In the genomic region with DNA sequence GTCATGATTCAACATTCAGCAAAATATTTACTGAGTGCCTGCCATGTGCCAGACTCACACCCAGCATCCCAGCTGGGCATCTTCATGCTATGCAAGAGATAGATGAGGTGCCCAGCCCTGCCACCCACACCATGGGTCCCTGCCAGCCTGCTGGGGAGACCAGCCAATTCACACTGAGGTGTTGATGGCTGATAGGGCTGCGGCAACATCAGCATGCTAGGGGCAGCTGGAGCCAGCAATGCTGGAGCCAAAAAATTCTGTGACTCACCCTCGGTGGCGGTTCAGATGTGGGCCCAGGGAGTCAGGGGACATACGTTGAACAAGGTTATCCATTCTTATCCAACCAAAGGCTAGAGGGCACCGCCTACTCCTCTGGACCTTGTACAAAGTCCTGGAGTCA, we compare ENCODE assay signal across 10 mouse cellular contexts. TPM values are rescaled to one million over a fixed set of nuclear protein-coding genes. Genes with fewer than 3 reads are reported as not detected.
DNase-seq lines count a peak whose midpoint lies in the region; ATAC-seq and TF ChIP-seq lines count a peak whose summit lies in the region.
"Had no signal": no experiment of that assay in that cellular context is flagged by ENCODE, and none has a peak within 500 bp of the region (broad histone marks: within the 10 kb centered on the region; RNA-seq: fewer than 3 reads in every experiment).

No protein-coding gene starts in this region.

- no peak for TF ChIP-seq CTCF in lung, adult 2 months (IDR thresholded peaks at IDR 0.05; ENCODE audit: insufficient read depth, low read length)

- H3K9ac ChIP-seq in lung, embryonic 15.5 days: no peak overlapping the region
- H3K9ac ChIP-seq in kidney, embryonic 16.5 days (replicated peaks; ENCODE audit: low read length): no peak overlapping the region
- H3K9ac ChIP-seq: liver, embryonic 15.5 days; stomach, embryonic 15.5 days had no signal

- DNase-seq in lung, adult 2 months: no peak
- DNase-seq in gastrocnemius, postnatal 10 days: peak; percentile 52
- peak; percentile 49 for DNase-seq in layer of hippocampus, adult 9-10 months (ENCODE audit: low spot score)
- DNase-seq in right cerebral cortex, adult 2 months (ENCODE audit: low spot score in 2 of 2): peak; percentile 81 to 87
- no peak for DNase-seq in retina, embryonic 14.5 days (ENCODE audit: low spot score)

- no peaks in the 10 kb centered on the region for H3K36me3 ChIP-seq in lung, embryonic 15.5 days
- no peaks in the 10 kb centered on the region for H3K36me3 ChIP-seq in kidney, embryonic 16.5 days (ENCODE audit: insufficient read depth, low read length)
- H3K36me3 ChIP-seq: liver, embryonic 15.5 days; stomach, embryonic 15.5 days had no signal

- no peak overlapping the region for H3K27ac ChIP-seq in lung, embryonic 15.5 days
- no peak overlapping the region for H3K27ac ChIP-seq in kidney, embryonic 16.5 days (ENCODE audit: low read length)
- H3K27ac ChIP-seq: liver, embryonic 15.5 days; stomach, embryonic 15.5 days had no signal

- no peaks in the 10 kb centered on the region for H3K27me3 ChIP-seq in lung, embryonic 15.5 days
- no peaks in the 10 kb centered on the region for H3K27me3 ChIP-seq in kidney, embryonic 16.5 days (ENCODE audit: insufficient read depth, low read length)
- H3K27me3 ChIP-seq: liver, embryonic 15.5 days; stomach, embryonic 15.5 days had no signal

- no peak overlapping the region for H3K4me3 ChIP-seq in lung, embryonic 15.5 days
- H3K4me3 ChIP-seq in lung, adult 2 months (replicated peaks; ENCODE audit: extremely low read depth, low read depth, low read length): no peak overlapping the region
- H3K4me3 ChIP-seq in kidney, embryonic 16.5 days (ENCODE audit: low read length): no peak overlapping the region
- H3K4me3 ChIP-seq: liver, embryonic 15.5 days; stomach, embryonic 15.5 days had no signal

- no peak overlapping the region for H3K4me2 ChIP-seq in lung, embryonic 15.5 days
- H3K4me2 ChIP-seq in kidney, embryonic 16.5 days (replicated peaks; ENCODE audit: low read depth, low read length): no peak overlapping the region
- H3K4me2 ChIP-seq: liver, embryonic 15.5 days; stomach, embryonic 15.5 days had no signal

- no peak for TF ChIP-seq POLR2A in lung, adult 2 months (IDR thresholded peaks at IDR 0.05; ENCODE audit: borderline replicate concordance, extremely low read depth, low read depth, low read length)

- peaks cover 13% of the 10 kb centered on the region; the same call in 1 of the 2 replicates for H3K4me1 ChIP-seq in lung, embryonic 15.5 days
- no peaks in the 10 kb centered on the region for H3K4me1 ChIP-seq in lung, adult 2 months (ENCODE audit: control insufficient read depth, insufficient read depth, low read length)
- no peaks in the 10 kb centered on the region for H3K4me1 ChIP-seq in kidney, embryonic 16.5 days (ENCODE audit: insufficient read depth, low read length)
- H3K4me1 ChIP-seq: liver, embryonic 15.5 days; stomach, embryonic 15.5 days had no signal

- H3K9me3 ChIP-seq in lung, embryonic 15.5 days: no peaks in the 10 kb centered on the region
- 0 out of 2 replicates have a peak, but pooled peaks cover 3% of the 10 kb centered on the region for H3K9me3 ChIP-seq in kidney, embryonic 16.5 days (ENCODE audit: low read length)
- H3K9me3 ChIP-seq: liver, embryonic 15.5 days; stomach, embryonic 15.5 days had no signal

- WGBS in lung, embryonic 15.5 days: 34% methylated on average over 5 of the region's 5 CpGs
- 53% methylated on average over 5 of the region's 5 CpGs for WGBS in lung, adult 2 months
- 39% methylated on average over 5 of the region's 5 CpGs for WGBS in kidney, embryonic 16.5 days

- peak; percentile 45; the same call in 1 of the 2 replicates for ATAC-seq in lung, embryonic 15.5 days (ENCODE audit: borderline replicate concordance, extremely low read depth, low FRiP score, low TSS enrichment)
- ATAC-seq in kidney, embryonic 16.5 days (ENCODE audit: low FRiP score, low TSS enrichment): no peak
- ATAC-seq in inflammation-experienced regulatory T-cells, adult 6 months: no peak

RNA-seq across cellular contexts. Expression of gene Prss22, which starts 2.5 kb away (rescaled TPM):
- 1.4 and 1.6 TPM in 2 replicates for polyA plus RNA-seq in lung, embryonic 15.5 days (2015; fragmentation: Nextera tagmentation; extraction: Ambion mirVana)
- polyA plus RNA-seq in lung, adult 2 months (2012; rRNA removed): 0.11 and 0.96 TPM in 2 replicates
- not detected for total RNA-seq in gastrocnemius, postnatal 10 days (2021)
- 0.39 and 0.82 TPM in 2 replicates for polyA plus RNA-seq in kidney, embryonic 16.5 days (2015; fragmentation: Nextera tagmentation; extraction: Ambion mirVana)
- polyA plus RNA-seq in inflammation-experienced regulatory T-cells, adult 6 months (2017; shearing (Covaris generic)): not detected
- polyA plus RNA-seq: liver, embryonic 15.5 days had no signal

RNA-seq across cellular contexts. Expression of gene Prss30, which starts 20.0 kb away (rescaled TPM):
- polyA plus RNA-seq in lung, embryonic 15.5 days (2015; fragmentation: Nextera tagmentation; extraction: Ambion mirVana): 0.10 and 0.20 TPM in 2 replicates
- 1.5 and 2.7 TPM in 2 replicates for polyA plus RNA-seq in lung, adult 2 months (2012; rRNA removed)
- not detected for total RNA-seq in gastrocnemius, postnatal 10 days (2021)
- 0.14 and 0.23 TPM in 2 replicates for polyA plus RNA-seq in kidney, embryonic 16.5 days (2015; fragmentation: Nextera tagmentation; extraction: Ambion mirVana)
- 1 to 10 TPM in 1 of 3 experiments, not detected in 2; 2.4 TPM for polyA plus RNA-seq in inflammation-experienced regulatory T-cells, adult 6 months (2017; shearing (Covaris generic))

RNA-seq across cellular contexts. Expression of gene Prss27, which starts 37.5 kb away (rescaled TPM):
- polyA plus RNA-seq in lung, embryonic 15.5 days (2015; fragmentation: Nextera tagmentation; extraction: Ambion mirVana): 0.39 TPM in 1 of 2 replicates, not detected in the other
- polyA plus RNA-seq in lung, adult 2 months (2012; rRNA removed): 0.24 and 12.9 TPM in 2 replicates
- not detected for total RNA-seq in gastrocnemius, postnatal 10 days (2021)
- polyA plus RNA-seq in kidney, embryonic 16.5 days (2015; fragmentation: Nextera tagmentation; extraction: Ambion mirVana): 0.23 and 0.37 TPM in 2 replicates
- polyA plus RNA-seq in inflammation-experienced regulatory T-cells, adult 6 months (2017; shearing (Covaris generic)): under 1 TPM in 1 of 3 experiments, not detected in 2; 0.36 TPM
- polyA plus RNA-seq: liver, embryonic 15.5 days had no signal

RNA-seq across cellular contexts. Expression of gene Sbpl, which starts 45.3 kb away (rescaled TPM):
- not detected in 2 replicates for polyA plus RNA-seq in lung, embryonic 15.5 days (2015; fragmentation: Nextera tagmentation; extraction: Ambion mirVana)
- not detected in 2 replicates for polyA plus RNA-seq in lung, adult 2 months (2012; rRNA removed)
- total RNA-seq in gastrocnemius, postnatal 10 days (2021): not detected
- polyA plus RNA-seq in kidney, embryonic 16.5 days (2015; fragmentation: Nextera tagmentation; extraction: Ambion mirVana): not detected in 2 replicates
- polyA plus RNA-seq in inflammation-experienced regulatory T-cells, adult 6 months (2017; shearing (Covaris generic)): not detected
- polyA plus RNA-seq: liver, embryonic 15.5 days; stomach, embryonic 15.5 days had no signal

RNA-seq across cellular contexts. Expression of gene Sbp, which starts 58.9 kb away (rescaled TPM):
- not detected in 2 replicates for polyA plus RNA-seq in lung, embryonic 15.5 days (2015; fragmentation: Nextera tagmentation; extraction: Ambion mirVana)
- not detected in 2 replicates for polyA plus RNA-seq in lung, adult 2 months (2012; rRNA removed)
- not detected for total RNA-seq in gastrocnemius, postnatal 10 days (2021)
- polyA plus RNA-seq in kidney, embryonic 16.5 days (2015; fragmentation: Nextera tagmentation; extraction: Ambion mirVana): not detected in 2 replicates
- not detected for polyA plus RNA-seq in inflammation-experienced regulatory T-cells, adult 6 months (2017; shearing (Covaris generic))
- polyA plus RNA-seq: liver, embryonic 15.5 days; stomach, embryonic 15.5 days had no signal

Comparison
In these comparisons a context has a peak if more than half of its experiments do, and no peak if none do; other contexts are left out.
1. DNase-seq: peak in gastrocnemius, postnatal 10 days (single experiment), layer of hippocampus, adult 9-10 months (single experiment) and right cerebral cortex, adult 2 months (2 of 2); none in lung, adult 2 months (single experiment) and retina, embryonic 14.5 days (single experiment).